ENCODE assay signal across 8 mouse cellular contexts in the genomic region with DNA sequence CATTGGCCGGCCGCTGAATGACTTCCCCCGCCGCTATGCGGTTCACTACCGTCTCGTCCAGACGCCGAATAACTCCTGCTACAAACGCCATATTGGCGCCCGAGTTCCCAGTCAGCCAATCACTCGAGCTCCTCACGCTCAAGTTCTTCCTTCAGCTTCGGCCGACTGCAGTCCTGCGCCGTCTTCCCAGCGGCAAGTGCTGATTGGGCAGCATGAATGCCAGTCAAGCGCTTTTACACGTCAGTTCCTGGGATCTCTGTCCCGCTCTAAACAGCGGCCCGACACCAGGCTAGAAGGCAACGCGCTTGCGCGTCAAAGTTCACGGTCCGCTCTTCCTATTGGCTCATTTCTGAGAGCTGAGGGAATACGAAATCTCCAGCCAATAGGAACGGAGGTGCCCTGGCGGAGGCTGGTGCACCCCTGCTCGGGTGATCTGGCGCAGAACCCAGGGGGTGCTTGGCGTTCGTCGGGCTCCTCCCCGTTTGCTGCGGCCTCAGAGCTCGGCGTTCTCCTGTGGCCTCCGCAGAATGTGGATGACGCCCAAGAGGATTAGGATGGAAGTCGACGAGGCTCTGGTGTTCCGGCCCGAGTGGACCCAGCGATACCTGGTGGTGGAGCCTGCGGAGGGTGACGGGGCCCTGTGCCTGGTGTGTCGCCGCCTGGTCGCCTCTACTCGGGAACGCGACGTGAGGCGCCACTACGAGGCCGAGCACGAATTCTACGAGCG. TPM values are rescaled to one million over a fixed set of nuclear protein-coding genes. Genes with fewer than 3 reads are reported as not detected.
DNase-seq lines count a peak whose midpoint lies in the region; ATAC-seq and TF ChIP-seq lines count a peak whose summit lies in the region.

A gene (minus strand): TSS at position 358 of the 727 bp plus-strand sequence.
A gene (plus strand): TSS at position 496 of the 727 bp plus-strand sequence.

- no peaks in the 10 kb centered on the region for H3K27me3 ChIP-seq in kidney, embryonic 14.5 days (ENCODE audit: control insufficient read depth, insufficient read depth, low read length)
- no peaks in the 10 kb centered on the region for H3K27me3 ChIP-seq in limb, embryonic 15.5 days

- H3K4me3 ChIP-seq in bone marrow macrophage, adult 2 months (ENCODE audit: insufficient read depth, low read length), result peak within 1 kb of the TSS; percentile 84
- peak within 1 kb of the TSS; percentile 84 for H3K4me3 ChIP-seq in embryonic fibroblast, embryonic 13.5 days (ENCODE audit: insufficient read depth, low read length)
- peak within 1 kb of the TSS; percentile 87 for H3K4me3 ChIP-seq in kidney, embryonic 14.5 days (ENCODE audit: low read length)
- peak within 1 kb of the TSS; percentile 83 for H3K4me3 ChIP-seq in limb, embryonic 15.5 days

- peak within 1 kb of the TSS; percentile 86 for H3K27ac ChIP-seq in bone marrow macrophage, adult 2 months (ENCODE audit: insufficient read depth, low read depth, low read length)
- H3K27ac ChIP-seq in embryonic fibroblast, embryonic 13.5 days (ENCODE audit: insufficient read depth, low read length), result peak within 1 kb of the TSS; percentile 82
- H3K27ac ChIP-seq in kidney, embryonic 14.5 days (ENCODE audit: low read depth, low read length), result peak within 1 kb of the TSS; percentile 95
- H3K27ac ChIP-seq in limb, embryonic 15.5 days, result peak within 1 kb of the TSS; percentile 97

- 2% methylated on average over 64 of the region's 64 CpGs for WGBS in kidney, embryonic 14.5 days
- under 1% methylated on average over 64 of the region's 64 CpGs for WGBS in limb, embryonic 15.5 days

- peaks cover 25% of the 10 kb centered on the region; the same call in 1 of the 2 replicates for H3K36me3 ChIP-seq in kidney, embryonic 14.5 days (ENCODE audit: control insufficient read depth, insufficient read depth, low read length)
- peaks cover 14% of the 10 kb centered on the region for H3K36me3 ChIP-seq in limb, embryonic 15.5 days

- peak; percentile 89 for TF ChIP-seq POLR2A in bone marrow macrophage, adult 2 months (IDR thresholded peaks at IDR 0.05; ENCODE audit: borderline replicate concordance, low read depth, low read length)
- TF ChIP-seq POLR2A in embryonic fibroblast, embryonic 13.5 days (IDR thresholded peaks at IDR 0.05; ENCODE audit: low read depth, low read length), result peak; percentile 95

- H3K9me3 ChIP-seq in kidney, embryonic 14.5 days (ENCODE audit: control insufficient read depth, low read length), result no peaks in the 10 kb centered on the region
- no peaks in the 10 kb centered on the region for H3K9me3 ChIP-seq in limb, embryonic 15.5 days

- no peak for TF ChIP-seq CTCF in bone marrow macrophage, adult 2 months (IDR thresholded peaks at IDR 0.05; ENCODE audit: low read depth, low read length)
- TF ChIP-seq CTCF in embryonic fibroblast, embryonic 13.5 days (IDR thresholded peaks at IDR 0.05; ENCODE audit: borderline replicate concordance, insufficient read depth, low read length), result no peak

- peak; percentile 100 for DNase-seq in A20 (ENCODE audit: low read depth, low spot score)
- peak; percentile 98 to 99 for DNase-seq in heart, adult 9 months (ENCODE audit: low spot score in 2 of 2)
- DNase-seq in monocyte, adult 2 months (ENCODE audit: low read depth in 1 of 2, low spot score in 2 of 2), result peak; percentile 96
- DNase-seq in spleen, postnatal 36 days (ENCODE audit: low spot score in 2 of 2), result peak; percentile 98 to 99

- H3K4me2 ChIP-seq in kidney, embryonic 14.5 days (replicated peaks; ENCODE audit: low read depth, low read length), result peak within 1 kb of the TSS; percentile 70
- H3K4me2 ChIP-seq in limb, embryonic 15.5 days, result peak within 1 kb of the TSS; percentile 63

- peaks cover 12% of the 10 kb centered on the region for H3K4me1 ChIP-seq in bone marrow macrophage, adult 2 months (ENCODE audit: control insufficient read depth, insufficient read depth, low read length)
- peaks cover 5% of the 10 kb centered on the region; the same call in 1 of the 2 replicates for H3K4me1 ChIP-seq in embryonic fibroblast, embryonic 13.5 days (ENCODE audit: control insufficient read depth, insufficient read depth, low read length)
- peaks cover 30% of the 10 kb centered on the region for H3K4me1 ChIP-seq in kidney, embryonic 14.5 days (ENCODE audit: control insufficient read depth, insufficient read depth, low read length)
- peaks cover 28% of the 10 kb centered on the region for H3K4me1 ChIP-seq in limb, embryonic 15.5 days

- H3K9ac ChIP-seq in kidney, embryonic 14.5 days (ENCODE audit: low read depth, low read length), result peak within 1 kb of the TSS; percentile 87
- H3K9ac ChIP-seq in limb, embryonic 15.5 days, result peak within 1 kb of the TSS; percentile 74

- peak; percentile 99 for ATAC-seq in kidney, embryonic 14.5 days (ENCODE audit: low FRiP score, low TSS enrichment)
- peak; percentile 100 for ATAC-seq in limb, embryonic 15.5 days (ENCODE audit: insufficient number of reproducible peaks, low FRiP score, low TSS enrichment, low read depth)

RNA-seq across cellular contexts. Expression of the first gene that starts in this region (rescaled TPM):
- polyA plus RNA-seq in bone marrow macrophage, adult 2 months (2012; ENCODE audit: insufficient read depth, insufficient read length, missing spikeins), result 14.8 and 20.1 TPM in 2 replicates
- 41.3 and 44.4 TPM in 2 replicates for polyA plus RNA-seq in embryonic fibroblast, embryonic 13.5 days (2011; ENCODE audit: insufficient read length, low read depth, missing spikeins)
- polyA plus RNA-seq in kidney, embryonic 14.5 days (2014; fragmentation: Nextera tagmentation; extraction: Ambion mirVana), result 27.2 and 40.1 TPM in 2 replicates
- polyA plus RNA-seq in limb, embryonic 15.5 days (2015; fragmentation: Nextera tagmentation; extraction: Ambion mirVana), result 32.2 and 35.7 TPM in 2 replicates

RNA-seq across cellular contexts. Expression of the second gene that starts in this region (rescaled TPM):
- polyA plus RNA-seq in bone marrow macrophage, adult 2 months (2012; ENCODE audit: insufficient read depth, insufficient read length, missing spikeins), result 10.3 and 12.0 TPM in 2 replicates
- 33.9 and 36.6 TPM in 2 replicates for polyA plus RNA-seq in embryonic fibroblast, embryonic 13.5 days (2011; ENCODE audit: insufficient read length, low read depth, missing spikeins)
- polyA plus RNA-seq in kidney, embryonic 14.5 days (2014; fragmentation: Nextera tagmentation; extraction: Ambion mirVana), result 21.6 and 36.5 TPM in 2 replicates
- polyA plus RNA-seq in limb, embryonic 15.5 days (2015; fragmentation: Nextera tagmentation; extraction: Ambion mirVana), result 27.9 and 30.0 TPM in 2 replicates

Comparison
In these comparisons a context has a peak if more than half of its experiments do, and no peak if none do; other contexts are left out.
1. Peak in every context shown above with its lines: DNase-seq, ATAC-seq, H3K4me3 ChIP-seq and H3K27ac ChIP-seq.